Mouse (Mus musculus) lung, postnatal 0 days (tissue): Measurements from ENCODE around the gene Nipal1.

Experiments
- CTCF ChIP-seq: IDR thresholded peaks from 2 replicates; pipeline ENCODE4 v1.5.1; 2016; ENCODE audit warnings: antibody characterized with exemption, mild to moderate bottlenecking
- EP300 ChIP-seq: IDR thresholded peaks from 2 replicates; pipeline ENCODE4 v1.6.1; 2016; ENCODE audit warnings: antibody characterized with exemption, mild to moderate bottlenecking, control low read depth

DNA sequence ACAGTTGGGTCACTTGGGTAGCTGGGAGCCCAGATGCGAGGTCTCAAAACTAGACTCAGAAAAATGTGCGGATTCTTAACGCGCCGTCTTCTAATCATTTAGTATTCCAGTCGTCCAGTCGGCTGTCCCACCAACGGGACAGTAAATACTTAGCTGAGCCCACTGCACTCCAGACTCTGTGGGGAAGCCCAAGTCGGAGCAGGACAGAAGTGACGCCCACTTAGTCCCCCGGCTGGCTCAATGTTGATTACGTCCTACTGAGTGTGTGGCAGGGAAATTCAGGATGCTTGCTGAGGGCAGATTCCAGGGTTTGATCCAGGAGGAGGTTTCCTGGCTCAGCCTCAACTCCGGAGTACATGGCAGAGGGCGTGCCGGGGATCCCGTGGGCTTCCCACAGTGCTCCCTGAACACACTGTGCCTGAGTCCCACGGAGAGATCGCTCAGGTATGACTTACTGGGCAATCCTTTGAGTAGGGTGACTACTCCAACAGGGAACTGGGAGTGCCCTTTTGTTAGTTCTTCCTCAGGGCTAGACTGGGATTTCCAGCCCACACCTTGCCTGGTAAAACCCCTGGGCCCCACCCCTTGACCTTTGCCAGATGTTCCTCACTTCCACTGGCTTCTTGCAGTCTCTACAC lies 482 bp downstream of the Nipal1 start:
- no peak for TF ChIP-seq CTCF
- no peak for TF ChIP-seq EP300
